8 mouse cellular contexts compared by ENCODE assay signal in genomic region chr15:98181132-98181711, GRCm38 (mm10). TPM values are rescaled to one million over a fixed set of nuclear protein-coding genes. Genes with fewer than 3 reads are reported as not detected.
A peak's percentile ranks its signal among the peaks of the same experiment; 100 is the strongest.
DNase-seq lines count a peak whose midpoint lies in the region; ATAC-seq lines count a peak whose summit lies in the region.

No protein-coding gene starts in this region.

- peak; percentile 95 to 97 for DNase-seq in adrenal gland, adult (ENCODE audit: inconsistent age in 2 of 2, low spot score in 1 of 2)
- peak; percentile 96 for DNase-seq in embryo, embryonic 10.5 days (ENCODE audit: low spot score)
- DNase-seq in gastrocnemius, postnatal 14 days = peak; percentile 94
- DNase-seq in intestine, embryonic 14.5 days (ENCODE audit: low spot score) = peak; percentile 93
- DNase-seq in left cerebral cortex, postnatal 14 days (ENCODE audit: low spot score in 2 of 2) = peak; percentile 91 to 97
- DNase-seq in mesoderm, embryonic 11.5 days (ENCODE audit: low read depth, low spot score) = peak; percentile 94
- peak; percentile 91 to 97 for DNase-seq in right cerebral cortex, postnatal 36 days (ENCODE audit: low spot score in 2 of 2)
- peak; percentile 92 for DNase-seq in yolk sac, embryonic 10.5 days (ENCODE audit: low spot score)

- peak; percentile 96 for ATAC-seq in intestine, embryonic 14.5 days (replicated peaks; ENCODE audit: low FRiP score, low TSS enrichment, low read depth)

- H3K4me3 ChIP-seq in intestine, embryonic 14.5 days (ENCODE audit: low read depth, low read length) = peak overlapping the region; percentile 48

- H3K4me2 ChIP-seq in intestine, embryonic 14.5 days (ENCODE audit: low read length) = peak overlapping the region; percentile 53

- H3K27me3 ChIP-seq in intestine, embryonic 14.5 days (replicated peaks; ENCODE audit: control insufficient read depth, insufficient read depth, low read length) = 0 out of 2 replicates have a peak, but pooled peaks cover 18% of the 10 kb centered on the region

- H3K4me1 ChIP-seq in intestine, embryonic 14.5 days (replicated peaks; ENCODE audit: control insufficient read depth, insufficient read depth, low read length) = peaks cover 4% of the 10 kb centered on the region

- H3K9me3 ChIP-seq in intestine, embryonic 14.5 days (ENCODE audit: control insufficient read depth, low read length) = no peaks in the 10 kb centered on the region

- H3K9ac ChIP-seq in intestine, embryonic 14.5 days (ENCODE audit: low read length) = peak overlapping the region; percentile 23; the same call in 1 of the 2 replicates

- H3K27ac ChIP-seq in intestine, embryonic 14.5 days (ENCODE audit: low read depth) = peak overlapping the region; percentile 29; the same call in 1 of the 2 replicates

- intact Hi-C loops in gastrocnemius, postnatal 14 days (cut with DNase I; ENCODE audit: low total_unique reads) = loop anchor here (5.0 kb wide), 1 partner anchor 211 kb away; no protein-coding TSS in a partner anchor
- intact Hi-C loops in left cerebral cortex, postnatal 14 days (cut with DNase I) = loop anchor here (5.0 to 10.0 kb wide), 2 partner anchors 114 to 211 kb away; partner anchors contain the start of gene Zfp641

- WGBS in intestine, embryonic 14.5 days = under 1% methylated on average over 30 of the region's 30 CpGs

- no peaks in the 10 kb centered on the region for H3K36me3 ChIP-seq in intestine, embryonic 14.5 days (ENCODE audit: control insufficient read depth, insufficient read depth, low read length)

RNA-seq across cellular contexts. Expression of gene Olfr288, which starts 14.1 kb away (rescaled TPM):
- not detected for total RNA-seq in gastrocnemius, postnatal 14 days (2021)
- polyA plus RNA-seq in intestine, embryonic 14.5 days (2014; fragmentation: Nextera tagmentation; extraction: Ambion mirVana) = not detected in 2 replicates
- not detected for total RNA-seq in left cerebral cortex, postnatal 14 days (2021)

RNA-seq across cellular contexts. Expression of gene Ccdc184, which starts 14.3 kb away (rescaled TPM):
- total RNA-seq in gastrocnemius, postnatal 14 days (2021) = not detected
- polyA plus RNA-seq in intestine, embryonic 14.5 days (2014; fragmentation: Nextera tagmentation; extraction: Ambion mirVana) = 1.6 and 2.0 TPM in 2 replicates
- total RNA-seq in left cerebral cortex, postnatal 14 days (2021) = 10 to 100 TPM; 28.3 TPM

RNA-seq across cellular contexts. Expression of gene Asb8, which starts 15.8 kb away (rescaled TPM):
- 100 to 1,000 TPM; 146 to 157 TPM for total RNA-seq in gastrocnemius, postnatal 14 days (2021)
- polyA plus RNA-seq in intestine, embryonic 14.5 days (2014; fragmentation: Nextera tagmentation; extraction: Ambion mirVana) = 47.7 and 50.3 TPM in 2 replicates
- total RNA-seq in left cerebral cortex, postnatal 14 days (2021) = 10 to 100 TPM; 43.4 to 45.4 TPM

RNA-seq across cellular contexts. Expression of gene Gm44579, which starts 39.6 kb away (rescaled TPM):
- not detected for total RNA-seq in gastrocnemius, postnatal 14 days (2021)
- not detected in 2 replicates for polyA plus RNA-seq in intestine, embryonic 14.5 days (2014; fragmentation: Nextera tagmentation; extraction: Ambion mirVana)
- total RNA-seq in left cerebral cortex, postnatal 14 days (2021) = not detected

RNA-seq across cellular contexts. Expression of gene Olfr287, which starts 39.6 kb away (rescaled TPM):
- not detected for total RNA-seq in gastrocnemius, postnatal 14 days (2021)
- polyA plus RNA-seq in intestine, embryonic 14.5 days (2014; fragmentation: Nextera tagmentation; extraction: Ambion mirVana) = not detected in 2 replicates
- 1 to 10 TPM; 1.8 to 2.4 TPM for total RNA-seq in left cerebral cortex, postnatal 14 days (2021)

Comparison
In these comparisons a context has a peak if more than half of its experiments do, and no peak if none do; other contexts are left out.
1. Peak in every context shown above with its lines: DNase-seq, ATAC-seq, H3K4me3 ChIP-seq and H3K27ac ChIP-seq.
2. RNA of gene Ccdc184, which starts 14.3 kb away (total RNA-seq): 28.3 TPM in left cerebral cortex, postnatal 14 days; not detected in gastrocnemius, postnatal 14 days; every median in the first group is over 10 times any median in the second.